Mouse (Mus musculus) hindbrain, embryonic 13.5 days (tissue): Measurements from ENCODE around the gene Pde6d. TPM values are rescaled to one million over a fixed set of nuclear protein-coding genes. Genes with fewer than 3 reads are reported as not detected.

Experiments
- polyA plus RNA-seq: library from polyadenylated mRNA; unstranded; fragments of >200 nt; fragmentation: Nextera tagmentation; extraction: Ambion mirVana; gene quantifications from 2 replicates; pipeline ENCODE4 v1.2.1, GENCODE M21; 2015

Gene Pde6d
- polyA plus RNA-seq, 1 experiment from 2014 or later, result 97.5 TPM

Other genes with a start within 250 kb of the Pde6d start
- 219 and 230 TPM in 2 replicates for gene Ncl, start 223.2 kb downstream of the Pde6d start, polyA plus RNA-seq
- gene Nmur1, start 156.4 kb downstream of the Pde6d start, polyA plus RNA-seq, result not detected in 2 replicates
- gene Tex44, start 156.3 kb downstream of the Pde6d start, polyA plus RNA-seq, result not detected in 2 replicates
- gene Ptma, start 55.9 kb downstream of the Pde6d start, polyA plus RNA-seq, result 2,123 and 2,193 TPM in 2 replicates
- gene Cops7b, start 275 bp upstream of the Pde6d start, polyA plus RNA-seq, result 62.8 and 65.0 TPM in 2 replicates
- 16.1 and 25.0 TPM in 2 replicates for gene Nppc, start 87.9 kb upstream of the Pde6d start, polyA plus RNA-seq
- gene Dis3l2, start 121.2 kb upstream of the Pde6d start, polyA plus RNA-seq, result 38.3 and 39.9 TPM in 2 replicates